Mouse (Mus musculus) cerebellum, postnatal 25 days (tissue): Measurements from ENCODE around the gene Eftud2.

Source experiments
- DNase-seq, 2 experiments: peaks; one replicate each; pipeline ENCODE4 v3.0.0; 2021; ENCODE audit warnings: mixed read lengths in 2 of 2

The Eftud2 gene

GRCm38 (mm10) chr11:102880585-102881313 is at the start of gene Eftud2, which contains the start of gene Ccdc103:
TSS of gene Eftud2 (minus strand) at chr11:102880985.
TSS of gene Ccdc103 (plus strand) at chr11:102881204.
- peak; percentile 94 to 95 for DNase-seq

- DNase-seq = peak in 1 of 2 experiments; percentile 52
Measured at GRCm38 (mm10) chr11:102925351-102925717, 44.5 kb upstream of the Eftud2 start.

- peak; percentile 91 to 95 for DNase-seq
Measured at GRCm38 (mm10) chr11:102924557-102925350, 44.0 kb upstream of the Eftud2 start, which contains the start of gene Kif18b. TSS of gene Kif18b (minus strand) at chr11:102925124.

GRCm38 (mm10) chr11:102921491-102921890 is 40.7 kb upstream of the Eftud2 start:
- DNase-seq = no peak

- DNase-seq = no peak
Measured at GRCm38 (mm10) chr11:102918077-102918476, 37.3 kb upstream of the Eftud2 start.

GRCm38 (mm10) chr11:102915380-102915779 is 34.6 kb upstream of the Eftud2 start:
- DNase-seq = no peak

GRCm38 (mm10) chr11:102911376-102911775 is 30.6 kb upstream of the Eftud2 start:
- no peak for DNase-seq

- peak in 1 of 2 experiments; percentile 1 for DNase-seq
Measured at GRCm38 (mm10) chr11:102903654-102904053, 22.9 kb upstream of the Eftud2 start.

GRCm38 (mm10) chr11:102902107-102902506 is 21.3 kb upstream of the Eftud2 start:
- DNase-seq = no peak

- DNase-seq = no peak
Measured at GRCm38 (mm10) chr11:102901199-102901598, 20.4 kb upstream of the Eftud2 start.

- DNase-seq = peak; percentile 88 to 93
Measured at GRCm38 (mm10) chr11:102900763-102901162, 20.0 kb upstream of the Eftud2 start, which contains the start of gene Gfap. TSS of gene Gfap (minus strand) at chr11:102900912.

- peak; percentile 84 to 89 for DNase-seq
Measured at GRCm38 (mm10) chr11:102898408-102898807, 17.6 kb upstream of the Eftud2 start.

GRCm38 (mm10) chr11:102896641-102897040 is 15.9 kb upstream of the Eftud2 start:
- no peak for DNase-seq

GRCm38 (mm10) chr11:102895779-102896178 is 15.0 kb upstream of the Eftud2 start:
- DNase-seq = no peak

GRCm38 (mm10) chr11:102894716-102895115 is 13.9 kb upstream of the Eftud2 start:
- no peak for DNase-seq

- peak; percentile 72 to 81 for DNase-seq
Measured at GRCm38 (mm10) chr11:102893015-102893651, 12.3 kb upstream of the Eftud2 start.

- DNase-seq = no peak
Measured at GRCm38 (mm10) chr11:102890096-102890495, 9.3 kb upstream of the Eftud2 start.

- DNase-seq = no peak
Measured at GRCm38 (mm10) chr11:102888135-102888534, 7.3 kb upstream of the Eftud2 start.

GRCm38 (mm10) chr11:102887433-102887832 is 6.6 kb upstream of the Eftud2 start:
- DNase-seq = no peak

- DNase-seq = no peak
Measured at GRCm38 (mm10) chr11:102884616-102885219, 3.9 kb upstream of the Eftud2 start, which contains the start of gene Fam187a. TSS of gene Fam187a (plus strand) at chr11:102885169.

- DNase-seq = no peak
Measured at GRCm38 (mm10) chr11:102881314-102882198, 771 bp upstream of the Eftud2 start.

- DNase-seq = no peak
Measured at GRCm38 (mm10) chr11:102879558-102879957, 1.2 kb downstream of the Eftud2 start.
